Mouse (Mus musculus): ENCODE measurements around the gene Kel. TPM values are rescaled to one million over a fixed set of nuclear protein-coding genes. Genes with fewer than 3 reads are reported as not detected.

Kel gene
- total and polyA plus RNA-seq, 3 experiments: not detected

DNA sequence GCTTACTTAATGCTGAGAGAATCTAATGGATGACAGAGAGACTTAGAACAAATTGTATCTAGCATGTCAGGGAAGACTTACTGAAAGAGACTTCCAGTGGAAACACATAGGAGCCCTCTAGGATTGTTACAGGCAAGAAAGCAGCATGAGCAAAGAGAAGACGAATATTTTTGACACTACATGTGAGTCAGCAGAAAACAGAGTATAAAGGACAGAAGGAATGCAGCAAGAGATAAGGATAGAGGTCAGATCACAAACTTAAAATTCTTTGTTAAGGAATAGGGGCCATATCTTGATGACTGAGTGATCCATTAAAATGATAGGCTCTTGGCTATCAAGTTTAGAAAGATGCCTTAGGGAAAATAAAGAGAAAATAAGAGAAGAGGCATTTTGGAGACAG is 2.9 kb downstream of the Kel start:
- no peak overlapping the region for H3K4me3 ChIP-seq (replicated peaks in 1 of 3; ENCODE audit: low read depth in 2 of 3, low read length in 2 of 3, poor library complexity in 1 of 3)
- H3K36me3 ChIP-seq (replicated peaks in 1 of 2; ENCODE audit: control insufficient read depth in 1 of 2, insufficient read depth in 1 of 2, low read length in 1 of 2): no peaks in the 10 kb centered on the region
- DNase-seq (ENCODE audit: extremely low read depth): no peak
- in situ Hi-C loops (cut with MboI; ENCODE audit: low pct_ligation_motif_present, low pct_unique_long_range_greater_than_20kb, low sequenced_read_pairs): no loop called here
- dilution Hi-C loops (cut with MboI; ENCODE audit: extremely low pct_ligation_motif_present, extremely low pct_unique_long_range_greater_than_20kb, low sequenced_read_pairs): no loop called here
- no peaks in the 10 kb centered on the region for H3K79me2 ChIP-seq (replicated peaks; ENCODE audit: control insufficient read depth, extremely low read depth, insufficient read depth, poor library complexity, severe bottlenecking)
- H3K4me2 ChIP-seq (ENCODE audit: insufficient read depth, low read depth, poor library complexity, severe bottlenecking): no peak overlapping the region
- no peak overlapping the region for H3K9ac ChIP-seq (ENCODE audit: insufficient read depth, low read depth)
- H3K9me3 ChIP-seq (replicated peaks; ENCODE audit: low read length): no peaks in the 10 kb centered on the region
- no peaks in the 10 kb centered on the region for H3K4me1 ChIP-seq (ENCODE audit: control insufficient read depth in 1 of 2, insufficient read depth in 2 of 2)
- no peaks in the 10 kb centered on the region for H3K27me3 ChIP-seq (replicated peaks)
- TF ChIP-seq KAT2A (IDR thresholded peaks at IDR 0.05; ENCODE audit: insufficient replicate concordance, low read length) (no peak), ZMIZ1 (IDR thresholded peaks at IDR 0.05; ENCODE audit: low read depth, low read length) (no peak), MAFK (IDR thresholded peaks at IDR 0.05; ENCODE audit: insufficient replicate concordance, low read length) (no peak), CTCF (conservative IDR thresholded peaks at IDR 0.05 in 1 of 2, IDR thresholded peaks at IDR 0.05 in 1 of 2; ENCODE audit: low read depth in 2 of 2, low read length in 2 of 2) (no peak), MXI1 (IDR thresholded peaks at IDR 0.05; ENCODE audit: low read depth, low read length) (no peak), BHLHE40 (IDR thresholded peaks at IDR 0.05; ENCODE audit: low read depth, low read length) (no peak), IRF4 (IDR thresholded peaks at IDR 0.05; ENCODE audit: low read depth, low read length) (no peak), ZKSCAN1 (IDR thresholded peaks at IDR 0.05; ENCODE audit: borderline replicate concordance, low read depth, low read length) (no peak), MEF2A (IDR thresholded peaks at IDR 0.05; ENCODE audit: borderline replicate concordance, low read depth, low read length) (no peak), HCFC1 (IDR thresholded peaks at IDR 0.05; ENCODE audit: low read depth, low read length) (no peak), TBP (conservative IDR thresholded peaks at IDR 0.05; ENCODE audit: low read depth, low read length) (no peak), SMC3 (IDR thresholded peaks at IDR 0.05; ENCODE audit: low read depth, low read length) (no peak), CHD1 (IDR thresholded peaks at IDR 0.05; ENCODE audit: low read depth, low read length) (no peak), PAX5 (IDR thresholded peaks at IDR 0.05; ENCODE audit: low read length) (no peak), EP300 (IDR thresholded peaks at IDR 0.05; ENCODE audit: low read length) (no peak), ETS1 (conservative IDR thresholded peaks at IDR 0.05; ENCODE audit: low read depth, low read length) (no peak), TCF12 (IDR thresholded peaks at IDR 0.05; ENCODE audit: low read depth, low read length) (no peak)
- H3K27ac ChIP-seq (ENCODE audit: insufficient read depth, low read depth): no peak overlapping the region

DNA sequence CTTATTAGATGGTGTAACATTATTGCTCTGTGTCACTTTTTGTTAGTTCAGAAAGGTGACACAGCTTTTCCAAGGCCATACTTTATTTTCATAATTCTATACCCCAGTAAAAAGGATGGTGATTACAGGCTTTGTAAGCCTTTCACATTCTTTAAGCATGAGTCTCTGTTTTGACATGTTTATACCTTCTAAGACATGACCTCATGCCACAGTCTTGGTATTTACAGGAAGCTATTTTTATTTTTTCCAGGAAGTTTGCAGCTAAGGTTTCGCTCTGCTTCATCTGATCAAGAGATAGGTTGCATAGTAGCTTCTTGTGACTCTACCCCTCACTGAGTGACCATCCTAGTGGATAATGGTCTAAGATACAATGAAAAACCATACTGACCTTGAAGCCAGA is 9.7 kb downstream of the Kel start:
- no peak for DNase-seq (ENCODE audit: extremely low read depth)
- Histone ChIP-seq H3K27me3 (replicated peaks) (no peaks in the 10 kb centered on the region), H3K4me2 (ENCODE audit: insufficient read depth, low read depth, poor library complexity, severe bottlenecking) (no peak overlapping the region), H3K27ac (ENCODE audit: insufficient read depth, low read depth) (no peak overlapping the region), H3K36me3 (replicated peaks in 1 of 2; ENCODE audit: control insufficient read depth in 1 of 2, insufficient read depth in 1 of 2, low read length in 1 of 2) (no peaks in the 10 kb centered on the region), H3K9ac (ENCODE audit: insufficient read depth, low read depth) (no peak overlapping the region), H3K4me1 (ENCODE audit: control insufficient read depth in 1 of 2, insufficient read depth in 2 of 2) (no peaks in the 10 kb centered on the region), H3K9me3 (replicated peaks; ENCODE audit: low read length) (no peaks in the 10 kb centered on the region), H3K4me3 (replicated peaks in 1 of 3; ENCODE audit: low read depth in 2 of 3, low read length in 2 of 3, poor library complexity in 1 of 3) (no peak overlapping the region), H3K79me2 (replicated peaks; ENCODE audit: control insufficient read depth, extremely low read depth, insufficient read depth, poor library complexity, severe bottlenecking) (no peaks in the 10 kb centered on the region)
- dilution Hi-C loops (cut with MboI; ENCODE audit: extremely low pct_ligation_motif_present, extremely low pct_unique_long_range_greater_than_20kb, low sequenced_read_pairs) (no loop called here), in situ Hi-C loops (cut with MboI; ENCODE audit: low pct_ligation_motif_present, low pct_unique_long_range_greater_than_20kb, low sequenced_read_pairs) (no loop called here)
- TF ChIP-seq USF1 (IDR thresholded peaks at IDR 0.05; ENCODE audit: low read depth, low read length) (no peak), JUN (IDR thresholded peaks at IDR 0.05; ENCODE audit: insufficient read depth, low read depth, low read length) (no peak), SIN3A (IDR thresholded peaks at IDR 0.05; ENCODE audit: low read length) (no peak), RCOR1 (conservative IDR thresholded peaks at IDR 0.05; ENCODE audit: low read depth, low read length) (no peak), MAX (IDR thresholded peaks at IDR 0.05; ENCODE audit: low read length) (no peak), ZMIZ1 (IDR thresholded peaks at IDR 0.05; ENCODE audit: low read depth, low read length) (no peak), TBP (conservative IDR thresholded peaks at IDR 0.05; ENCODE audit: low read depth, low read length) (no peak), CTCF (conservative IDR thresholded peaks at IDR 0.05 in 1 of 2, IDR thresholded peaks at IDR 0.05 in 1 of 2; ENCODE audit: low read depth in 2 of 2, low read length in 2 of 2) (no peak), SMC3 (IDR thresholded peaks at IDR 0.05; ENCODE audit: low read depth, low read length) (no peak), HCFC1 (IDR thresholded peaks at IDR 0.05; ENCODE audit: low read depth, low read length) (no peak), E2F4 (IDR thresholded peaks at IDR 0.05; ENCODE audit: insufficient replicate concordance, low read depth, low read length) (no peak), POLR2AphosphoS2 (IDR thresholded peaks at IDR 0.05; ENCODE audit: low read depth, low read length) (no peak), ZKSCAN1 (IDR thresholded peaks at IDR 0.05; ENCODE audit: borderline replicate concordance, low read depth, low read length) (no peak), CHD2 (IDR thresholded peaks at IDR 0.05; ENCODE audit: low read length) (no peak), ZC3H11A (IDR thresholded peaks at IDR 0.05; ENCODE audit: low read depth, low read length) (no peak), NRF1 (IDR thresholded peaks at IDR 0.05; ENCODE audit: low read depth, low read length) (no peak)

All from CH12.LX (cell line).